Mouse (Mus musculus) midbrain, embryonic 10.5 days (tissue): ENCODE data around the gene Fam45a. TPM values are rescaled to one million over a fixed set of nuclear protein-coding genes. Genes with fewer than 3 reads are reported as not detected.
A peak's percentile ranks its signal among the peaks of the same experiment; 100 is the strongest.

ENCODE experiments used
- DNase-seq: peaks from one replicate; pipeline ENCODE4 v3.0.0-alpha.2; 2017; ENCODE audit warnings: low spot score
- H3K27ac ChIP-seq: fragments of 300-500 bp; sonication (generic); replicated peaks from 2 replicates; pipeline ENCODE4 v1.5.1; 2016; ENCODE audit warnings: mild to moderate bottlenecking
- H3K27me3 ChIP-seq: fragments of 300-500 bp; sonication (generic); 2 replicates; pipeline ENCODE4 v1.6.1; 2016; ENCODE audit warnings: low read depth, mild to moderate bottlenecking; ENCODE audit not compliant: poor library complexity, severe bottlenecking
- H3K36me3 ChIP-seq: fragments of 300-500 bp; sonication (generic); 2 replicates; pipeline ENCODE4 v1.6.1; 2016; ENCODE audit warnings: mild to moderate bottlenecking, moderate library complexity
- H3K4me1 ChIP-seq: fragments of 300-500 bp; sonication (generic); 2 replicates; pipeline ENCODE4 v1.6.1; 2016
- H3K4me3 ChIP-seq: fragments of 300-500 bp; sonication (generic); 2 replicates; pipeline ENCODE4 v1.5.1; 2016; ENCODE audit warnings: mild to moderate bottlenecking, moderate library complexity
- H3K9me3 ChIP-seq: fragments of 300-500 bp; sonication (generic); replicated peaks from 2 replicates; pipeline ENCODE4 v1.6.1; 2016; ENCODE audit warnings: mild to moderate bottlenecking
- WGBS: fragments of 180-500 bp; shearing (Covaris S2); methylation state at CpG from one replicate; pipeline ENCODE4 v1.1.7; 2016; 5-methylcytosine and 5-hydroxymethylcytosine counted together
- microRNA-seq: library from miRNA; unstranded; fragments of <30 nt; microRNA quantifications from one replicate; pipeline ENCODE4, GENCODE M21; 2017
- polyA plus RNA-seq: library from polyadenylated mRNA; unstranded; fragments of >200 nt; fragmentation: Nextera tagmentation; extraction: Ambion mirVana; gene quantifications from 2 replicates; pipeline ENCODE4 v1.2.1, GENCODE M21; 2016

The Fam45a gene
- polyA plus RNA-seq, 1 experiment from 2014 or later: 32.9 TPM

- Histone ChIP-seq H3K27me3 (no peaks in the 10 kb centered on the region), H3K9me3 (no peaks in the 10 kb centered on the region), H3K4me3 (no peak overlapping the region), H3K4me1 (peaks cover 29% of the 10 kb centered on the region), H3K27ac (no peak overlapping the region), H3K36me3 (peaks cover 52% of the 10 kb centered on the region)
- WGBS: 91% methylated on average over 1 of the region's 1 CpGs
- DNase-seq: no peak
Measured at GRCm38 (mm10) chr19:60870489-60870888, 59.1 kb downstream of the Fam45a start.

- Histone ChIP-seq H3K4me3 (no peak overlapping the region), H3K27me3 (no peaks in the 10 kb centered on the region), H3K36me3 (peaks cover 50% of the 10 kb centered on the region), H3K4me1 (peaks cover 29% of the 10 kb centered on the region), H3K27ac (no peak overlapping the region), H3K9me3 (no peaks in the 10 kb centered on the region)
- DNase-seq: no peak
- WGBS: 88% methylated on average over 5 of the region's 5 CpGs
Measured at GRCm38 (mm10) chr19:60871366-60871765, 60.0 kb downstream of the Fam45a start.

GRCm38 (mm10) chr19:60872272-60872671 is 60.9 kb downstream of the Fam45a start:
- Histone ChIP-seq H3K27me3 (no peaks in the 10 kb centered on the region), H3K9me3 (no peaks in the 10 kb centered on the region), H3K27ac (no peak overlapping the region), H3K4me3 (no peak overlapping the region), H3K4me1 (peaks cover 29% of the 10 kb centered on the region), H3K36me3 (peaks cover 41% of the 10 kb centered on the region)
- DNase-seq: no peak
- 18% methylated on average over 1 of the region's 1 CpGs for WGBS

DNA sequence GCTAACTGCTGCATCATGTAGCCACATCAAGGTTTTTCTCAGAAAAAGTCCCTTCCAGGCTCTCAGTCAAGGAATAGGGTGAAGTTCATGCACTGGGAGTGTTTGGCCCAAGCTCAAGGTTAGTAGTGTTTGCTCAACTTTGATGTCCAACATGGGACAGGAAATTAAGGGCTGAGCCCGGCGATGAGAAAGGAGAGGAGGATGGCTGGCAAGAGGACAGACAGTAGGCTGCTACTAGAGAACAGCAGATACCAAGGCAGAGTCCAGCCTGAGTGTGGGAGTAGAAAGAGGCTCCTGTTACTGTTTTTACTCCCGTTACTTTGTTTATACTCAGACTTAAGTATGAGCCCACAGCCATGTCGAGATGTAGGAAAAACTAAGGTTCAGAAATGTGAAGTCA is 62.1 kb downstream of the Fam45a start:
- Histone ChIP-seq H3K27me3 (no peaks in the 10 kb centered on the region), H3K4me1 (peaks cover 29% of the 10 kb centered on the region), H3K4me3 (peak overlapping the region; percentile 67), H3K9me3 (no peaks in the 10 kb centered on the region), H3K36me3 (peaks cover 31% of the 10 kb centered on the region), H3K27ac (peak overlapping the region; percentile 87)
- 55% methylated on average over 4 of the region's 4 CpGs for WGBS
- DNase-seq: no peak

DNA sequence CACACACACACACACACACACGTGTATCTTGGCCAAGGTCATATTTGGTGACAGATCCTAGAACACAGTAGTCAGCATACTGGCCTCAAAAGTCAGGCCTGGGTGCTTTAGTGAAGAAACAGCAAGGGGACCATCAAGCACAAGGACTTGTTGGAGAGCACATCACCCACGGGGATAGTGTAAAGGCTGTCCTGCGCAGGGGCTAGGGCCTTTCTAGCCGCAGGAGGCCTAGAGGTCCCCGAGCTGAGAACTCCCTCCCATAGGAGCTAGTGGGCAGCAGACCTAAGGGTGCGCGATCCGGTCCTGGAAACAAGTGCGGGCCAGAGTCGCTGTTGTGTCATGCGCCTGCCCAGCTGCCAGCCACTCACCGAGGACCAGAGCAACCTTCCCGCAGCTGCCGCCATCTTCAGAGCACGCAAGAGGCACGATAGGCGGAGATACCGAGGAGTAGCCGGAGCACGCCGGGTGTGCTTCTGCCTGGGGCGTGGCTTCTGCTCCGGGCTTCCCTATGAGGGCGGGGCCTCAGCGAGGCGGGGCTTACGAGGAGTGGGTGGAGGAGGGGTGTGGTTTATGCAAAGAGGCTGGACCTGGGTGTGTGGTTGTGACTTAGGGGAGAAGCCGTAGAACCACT is 62.8 kb downstream of the Fam45a start, which contains the start of gene Prdx3:
Gene Prdx3 (minus strand): TSS at position 493 of the 631 bp plus-strand sequence.
- WGBS: under 1% methylated on average over 28 of the region's 28 CpGs
- peak within 1 kb of the TSS; percentile 67 for H3K4me3 ChIP-seq
- H3K9me3 ChIP-seq: no peaks in the 10 kb centered on the region
- H3K27me3 ChIP-seq: no peaks in the 10 kb centered on the region
- H3K4me1 ChIP-seq: peaks cover 29% of the 10 kb centered on the region
- H3K27ac ChIP-seq: peak within 1 kb of the TSS; percentile 87
- peaks cover 24% of the 10 kb centered on the region for H3K36me3 ChIP-seq
- DNase-seq: peak; percentile 95

- Histone ChIP-seq H3K27me3 (no peaks in the 10 kb centered on the region), H3K36me3 (no peaks in the 10 kb centered on the region), H3K9me3 (no peaks in the 10 kb centered on the region), H3K4me1 (no peaks in the 10 kb centered on the region), H3K27ac (no peak overlapping the region), H3K4me3 (no peak overlapping the region)
- DNase-seq: no peak
- 7% methylated on average over 3 of the region's 3 CpGs for WGBS
Measured at GRCm38 (mm10) chr19:60883129-60883528, 71.7 kb downstream of the Fam45a start.

Small RNAs within 50 kb of the gene (microRNA-seq; reads per million reads assigned to microRNA genes)
- gene mmu-mir-3084-1: not detected

Other genes starting within 250 kb of the Fam45a start
- gene Cacul1, start 230.6 kb upstream of the Fam45a start, polyA plus RNA-seq: 23.4 and 26.0 TPM in 2 replicates
- 1.6 and 2.2 TPM in 2 replicates for gene Nanos1, start 55.6 kb upstream of the Fam45a start, polyA plus RNA-seq
- gene Eif3a, start 20.9 kb upstream of the Fam45a start, polyA plus RNA-seq: 144 and 146 TPM in 2 replicates
- 14.1 and 14.4 TPM in 2 replicates for gene Sfxn4, start 49.9 kb downstream of the Fam45a start, polyA plus RNA-seq
- gene Prdx3, start 63.0 kb downstream of the Fam45a start, polyA plus RNA-seq: 117 and 123 TPM in 2 replicates
- 1.9 and 2.1 TPM in 2 replicates for gene Grk5, start 78.2 kb downstream of the Fam45a start, polyA plus RNA-seq